Mouse (Mus musculus): ENCODE measurements around the gene Zfp275. TPM values are rescaled to one million over a fixed set of nuclear protein-coding genes. Genes with fewer than 3 reads are reported as not detected.

Gene Zfp275
- polyA plus RNA-seq, 1 experiment from 2014 or later = 1.8 TPM

Other genes with a start within 250 kb of the Zfp275 start
- gene Xlr3a, start 245.5 kb upstream of the Zfp275 start, polyA plus RNA-seq (2015; fragmentation: Nextera tagmentation; extraction: Ambion mirVana) = 1.3 and 2.6 TPM in 2 replicates
- not detected in 2 replicates for gene Gm14685, start 225.6 kb upstream of the Zfp275 start, polyA plus RNA-seq (2015; fragmentation: Nextera tagmentation; extraction: Ambion mirVana)
- not detected in 2 replicates for gene Xlr5b, start 193.8 kb upstream of the Zfp275 start, polyA plus RNA-seq (2015; fragmentation: Nextera tagmentation; extraction: Ambion mirVana)
- gene DXBay18, start 193.2 kb upstream of the Zfp275 start, polyA plus RNA-seq (2015; fragmentation: Nextera tagmentation; extraction: Ambion mirVana) = not detected in 2 replicates
- gene Spin2d, start 165.6 kb upstream of the Zfp275 start, polyA plus RNA-seq (2015; fragmentation: Nextera tagmentation; extraction: Ambion mirVana) = not detected in 2 replicates
- 2.2 and 2.6 TPM in 2 replicates for gene Xlr3b, start 150.4 kb upstream of the Zfp275 start, polyA plus RNA-seq (2015; fragmentation: Nextera tagmentation; extraction: Ambion mirVana)
- gene Xlr4b, start 128.3 kb upstream of the Zfp275 start, polyA plus RNA-seq (2015; fragmentation: Nextera tagmentation; extraction: Ambion mirVana) = 1.6 and 2.3 TPM in 2 replicates
- 3.3 and 3.8 TPM in 2 replicates for gene F8a, start 114.3 kb upstream of the Zfp275 start, polyA plus RNA-seq (2015; fragmentation: Nextera tagmentation; extraction: Ambion mirVana)
- gene Xlr4c, start 99.5 kb upstream of the Zfp275 start, polyA plus RNA-seq (2015; fragmentation: Nextera tagmentation; extraction: Ambion mirVana) = 0.48 and 0.60 TPM in 2 replicates
- gene Xlr3c, start 77.2 kb upstream of the Zfp275 start, polyA plus RNA-seq (2015; fragmentation: Nextera tagmentation; extraction: Ambion mirVana) = not detected in 2 replicates
- gene Xlr5a, start 49.6 kb upstream of the Zfp275 start, polyA plus RNA-seq (2015; fragmentation: Nextera tagmentation; extraction: Ambion mirVana) = not detected in 2 replicates
- not detected in 2 replicates for gene Xlr5c, start 49.6 kb upstream of the Zfp275 start, polyA plus RNA-seq (2015; fragmentation: Nextera tagmentation; extraction: Ambion mirVana)
- gene Gm45015, start 5.8 kb upstream of the Zfp275 start, polyA plus RNA-seq (2015; fragmentation: Nextera tagmentation; extraction: Ambion mirVana) = not detected in 2 replicates
- not detected in 2 replicates for gene Gm18336, start 56.1 kb downstream of the Zfp275 start, polyA plus RNA-seq (2015; fragmentation: Nextera tagmentation; extraction: Ambion mirVana)
- not detected in 2 replicates for gene Zfp92, start 68.5 kb downstream of the Zfp275 start, polyA plus RNA-seq (2015; fragmentation: Nextera tagmentation; extraction: Ambion mirVana)
- not detected in 2 replicates for gene Trex2, start 92.7 kb downstream of the Zfp275 start, polyA plus RNA-seq (2015; fragmentation: Nextera tagmentation; extraction: Ambion mirVana)
- gene Haus7, start 116.4 kb downstream of the Zfp275 start, polyA plus RNA-seq (2015; fragmentation: Nextera tagmentation; extraction: Ambion mirVana) = 50.6 and 51.9 TPM in 2 replicates
- 7.1 and 10.6 TPM in 2 replicates for gene Bgn, start 141.0 kb downstream of the Zfp275 start, polyA plus RNA-seq (2015; fragmentation: Nextera tagmentation; extraction: Ambion mirVana)
- gene Atp2b3, start 160.5 kb downstream of the Zfp275 start, polyA plus RNA-seq (2015; fragmentation: Nextera tagmentation; extraction: Ambion mirVana) = 0.03 TPM in 2 replicates